8 mouse cellular contexts compared by ENCODE assay signal in genomic region chr10:67646659-67647559, GRCm38 (mm10).
DNase-seq lines count a peak whose midpoint lies in the region; ATAC-seq and TF ChIP-seq lines count a peak whose summit lies in the region.

No protein-coding gene starts in this region.

- no peaks in the 10 kb centered on the region for H3K9me3 ChIP-seq in hindbrain, embryonic 13.5 days

- intact Hi-C loops in left cerebral cortex, postnatal 36 days (cut with DNase I), result loop anchor here (5.0 kb wide), 2 partner anchors 70 to 100 kb away; partner anchors contain the start of gene Ado

- H3K9ac ChIP-seq in hindbrain, embryonic 13.5 days, result peak overlapping the region; percentile 66

- H3K36me3 ChIP-seq in hindbrain, embryonic 13.5 days, result no peaks in the 10 kb centered on the region
- no peaks in the 10 kb centered on the region for H3K36me3 ChIP-seq in thymus, adult 2 months (ENCODE audit: control insufficient read depth, insufficient read depth, low read length)

- no peak for DNase-seq in lung, adult 2 months
- DNase-seq in lung, postnatal 4 days, result no peak
- DNase-seq in embryo, embryonic 10 days (ENCODE audit: low spot score), result peak; percentile 29
- peak; percentile 54 for DNase-seq in thymus, adult 2 months
- DNase-seq in left cerebral cortex, postnatal 36 days (ENCODE audit: low spot score in 2 of 2), result no peak
- DNase-seq in urinary bladder, postnatal 25 days (ENCODE audit: low spot score), result no peak

- peaks cover 3% of the 10 kb centered on the region; the same call in 1 of the 2 replicates for H3K4me1 ChIP-seq in lung, adult 2 months (ENCODE audit: control insufficient read depth, insufficient read depth, low read length)
- peaks cover 22% of the 10 kb centered on the region for H3K4me1 ChIP-seq in hindbrain, embryonic 13.5 days (replicated peaks)
- H3K4me1 ChIP-seq in thymus, adult 2 months (replicated peaks; ENCODE audit: control insufficient read depth, insufficient read depth, low read length), result peaks cover 34% of the 10 kb centered on the region

- WGBS in lung, adult 2 months, result 25% methylated on average over 14 of the region's 14 CpGs
- 7% methylated on average over 14 of the region's 14 CpGs for WGBS in hindbrain, embryonic 13.5 days
- WGBS in thymus, adult 2 months, result 31% methylated on average over 14 of the region's 14 CpGs

- TF ChIP-seq CTCF in lung, adult 2 months (IDR thresholded peaks at IDR 0.05; ENCODE audit: insufficient read depth, low read length), result no peak
- no peak for TF ChIP-seq CTCF in thymus, adult 2 months (IDR thresholded peaks at IDR 0.05; ENCODE audit: borderline replicate concordance, control insufficient read depth, extremely low read depth, insufficient read depth, low read length, poor library complexity)

- peak overlapping the region; percentile 6 for H3K4me3 ChIP-seq in lung, adult 2 months (replicated peaks; ENCODE audit: extremely low read depth, low read depth, low read length)
- peak overlapping the region; percentile 30 for H3K4me3 ChIP-seq in hindbrain, embryonic 13.5 days
- peak overlapping the region; percentile 40 for H3K4me3 ChIP-seq in thymus, adult 2 months (ENCODE audit: control insufficient read depth, insufficient read depth, low read length)

- TF ChIP-seq POLR2A in lung, adult 2 months (IDR thresholded peaks at IDR 0.05; ENCODE audit: borderline replicate concordance, extremely low read depth, low read depth, low read length), result no peak
- no peak for TF ChIP-seq POLR2A in thymus, adult 2 months (IDR thresholded peaks at IDR 0.05; ENCODE audit: control insufficient read depth, extremely low read depth, insufficient read depth, low read length, poor library complexity)

- no peak overlapping the region for H3K27ac ChIP-seq in hindbrain, embryonic 13.5 days
- H3K27ac ChIP-seq in thymus, adult 2 months (ENCODE audit: control insufficient read depth, insufficient read depth, low read length), result peak overlapping the region; percentile 32; the same call in 1 of the 2 replicates

- peaks cover 35% of the 10 kb centered on the region for H3K27me3 ChIP-seq in hindbrain, embryonic 13.5 days
- H3K27me3 ChIP-seq in thymus, adult 2 months (ENCODE audit: control insufficient read depth, insufficient read depth, low read length), result no peaks in the 10 kb centered on the region

- H3K4me2 ChIP-seq in hindbrain, embryonic 13.5 days, result peak overlapping the region; percentile 60

- peak; percentile 46 for ATAC-seq in hindbrain, embryonic 13.5 days (ENCODE audit: low FRiP score)
- ATAC-seq in megakaryocyte-erythroid progenitor cell, adult 5-6 weeks (replicated peaks; ENCODE audit: low FRiP score, low TSS enrichment, poor library complexity, severe bottlenecking), result peak; percentile 85

Comparison
In these comparisons a context has a peak if more than half of its experiments do, and no peak if none do; other contexts are left out.
1. DNase-seq: peak in embryo, embryonic 10 days (single experiment) and thymus, adult 2 months (single experiment); none in lung, adult 2 months (single experiment), lung, postnatal 4 days (0 of 2), left cerebral cortex, postnatal 36 days (0 of 2) and urinary bladder, postnatal 25 days (single experiment).
2. Peak in every context shown above with its lines, with median percentiles within 50 percentile points of each other: H3K4me3 ChIP-seq.